Mouse (Mus musculus) ES-Bruce4 (cell line): ENCODE measurements around the gene Farsb. TPM values are rescaled to one million over a fixed set of nuclear protein-coding genes. Genes with fewer than 3 reads are reported as not detected.

ENCODE experiments used
- H3K27ac ChIP-seq: 2 replicates; pipeline ENCODE4 v1.5.1; 2012; ENCODE audit warnings: low read length, inconsistent platforms; ENCODE audit not compliant: insufficient read depth
- H3K27me3 ChIP-seq: 2 replicates; pipeline ENCODE4 v1.6.1; 2012; ENCODE audit warnings: mild to moderate bottlenecking, low read length, inconsistent platforms; ENCODE audit not compliant: control insufficient read depth, poor library complexity, insufficient read depth, severe bottlenecking
- H3K36me3 ChIP-seq: 2 replicates; pipeline ENCODE4 v1.6.1; 2012; ENCODE audit warnings: inconsistent platforms, mild to moderate bottlenecking, low read length, moderate library complexity; ENCODE audit not compliant: control insufficient read depth, poor library complexity, insufficient read depth, severe bottlenecking
- H3K4me1 ChIP-seq: one replicate; pipeline ENCODE4 v1.8.1; 2011; ENCODE audit warnings: low read length; ENCODE audit not compliant: control insufficient read depth, insufficient read depth
- H3K4me3 ChIP-seq: 2 replicates; pipeline ENCODE4 v1.5.1; 2011; ENCODE audit warnings: low read depth, mild to moderate bottlenecking, low read length
- H3K9ac ChIP-seq: 2 replicates; pipeline ENCODE4 v1.6.1; 2012; ENCODE audit warnings: low read depth, mild to moderate bottlenecking, inconsistent platforms; ENCODE audit not compliant: poor library complexity, severe bottlenecking
- H3K9me3 ChIP-seq: replicated peaks from 2 replicates; pipeline ENCODE4 v1.6.1; 2012; ENCODE audit warnings: mild to moderate bottlenecking, low read length, inconsistent platforms; ENCODE audit not compliant: control insufficient read depth, poor library complexity, insufficient read depth, severe bottlenecking
- CTCF ChIP-seq: IDR thresholded peaks from one replicate; pipeline ENCODE4 v1.8.1; 2011; ENCODE audit warnings: low read depth, low read length
- EP300 ChIP-seq: IDR thresholded peaks from 2 replicates; pipeline ENCODE4 v1.6.1; 2011; ENCODE audit warnings: low read depth, low read length; ENCODE audit not compliant: insufficient read depth
- POLR2A ChIP-seq: IDR thresholded peaks from one replicate; pipeline ENCODE4 v1.8.1; 2011; ENCODE audit warnings: low read length; ENCODE audit not compliant: insufficient read depth
- polyA plus RNA-seq: library from polyadenylated mRNA; stranded (reverse); fragments of >200 nt; gene quantifications from 2 replicates; pipeline ENCODE4 v1.2.4, GENCODE M21; 2011; ENCODE audit warnings: low read depth; ENCODE audit not compliant: missing spikeins, insufficient read depth, insufficient read length

The Farsb gene
- polyA plus RNA-seq, 1 experiment, result 179 TPM

DNA sequence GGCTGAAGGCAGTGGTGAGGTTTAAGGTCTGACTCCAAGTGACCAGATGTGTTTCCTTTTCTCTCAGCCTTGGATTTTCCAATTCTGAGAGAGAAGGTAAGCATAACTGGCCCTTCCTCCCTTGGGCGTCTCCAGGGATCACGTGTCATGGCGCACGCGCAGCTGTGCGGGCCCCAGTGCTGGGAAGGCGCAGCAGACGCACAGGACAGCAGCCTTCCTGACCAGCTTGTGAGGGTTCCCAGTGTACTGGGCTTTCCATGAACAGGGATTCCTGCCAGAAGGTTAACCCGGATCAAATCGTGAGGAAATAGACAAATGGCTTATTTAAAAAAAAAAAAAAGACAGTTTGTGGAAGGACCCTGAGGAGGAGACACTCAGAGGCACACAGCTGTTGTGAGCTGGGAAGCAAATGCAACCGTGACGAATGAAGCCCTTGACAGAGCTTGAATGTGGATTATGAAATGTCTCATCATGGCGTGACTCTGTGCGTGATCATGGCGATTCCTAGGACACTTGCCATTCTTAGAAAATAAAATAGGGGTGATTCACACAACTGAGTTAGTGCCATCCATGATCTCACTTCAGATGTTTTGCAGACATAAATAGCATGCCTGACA is 43.6 kb upstream of the Farsb start:
- TF ChIP-seq EP300, result no peak
- TF ChIP-seq CTCF, result no peak
- no peak for TF ChIP-seq POLR2A
- H3K9ac ChIP-seq, result no peak overlapping the region
- H3K4me1 ChIP-seq, result no peaks in the 10 kb centered on the region
- no peaks in the 10 kb centered on the region for H3K9me3 ChIP-seq
- no peak overlapping the region for H3K4me3 ChIP-seq
- no peaks in the 10 kb centered on the region for H3K27me3 ChIP-seq
- H3K27ac ChIP-seq, result no peak overlapping the region
- no peaks in the 10 kb centered on the region for H3K36me3 ChIP-seq

DNA sequence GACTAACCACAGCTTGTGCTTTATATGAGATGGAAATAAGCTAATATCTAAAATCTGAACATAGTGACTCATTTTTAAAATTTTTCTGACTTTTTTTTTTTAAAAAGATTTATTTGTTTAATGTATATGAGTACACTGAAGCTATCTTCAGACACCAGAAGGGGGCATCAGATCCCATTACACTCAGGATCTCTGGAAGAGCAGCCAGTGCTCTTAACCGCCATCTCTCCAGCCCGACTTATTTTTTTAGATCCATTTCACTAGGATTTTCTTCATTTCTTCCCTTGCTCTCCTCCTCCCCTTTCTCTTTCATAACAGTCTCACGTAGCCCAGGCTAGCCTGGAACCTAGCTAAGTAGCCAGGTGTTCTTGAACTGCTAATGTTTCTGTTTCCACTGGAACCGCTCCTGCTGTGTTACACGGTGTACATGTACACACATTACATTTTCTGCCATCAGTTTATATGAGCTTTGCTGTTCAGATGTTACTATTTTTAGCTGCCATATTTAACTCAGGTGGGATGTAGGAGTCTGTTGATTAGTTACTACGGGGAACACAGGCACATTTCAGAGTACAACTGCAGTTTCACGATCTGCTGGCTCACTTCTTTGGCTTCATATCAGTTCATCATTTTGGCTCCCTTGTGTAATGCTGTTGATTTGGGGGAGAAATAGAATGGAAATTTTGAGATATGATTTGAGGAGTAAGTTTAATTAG is 42.0 kb upstream of the Farsb start:
- H3K27ac ChIP-seq, result no peak overlapping the region
- H3K27me3 ChIP-seq, result no peaks in the 10 kb centered on the region
- H3K9ac ChIP-seq, result no peak overlapping the region
- H3K4me1 ChIP-seq, result no peaks in the 10 kb centered on the region
- no peaks in the 10 kb centered on the region for H3K9me3 ChIP-seq
- H3K4me3 ChIP-seq, result no peak overlapping the region
- TF ChIP-seq EP300, result no peak
- TF ChIP-seq POLR2A, result no peak
- TF ChIP-seq CTCF, result no peak
- H3K36me3 ChIP-seq, result no peaks in the 10 kb centered on the region

DNA sequence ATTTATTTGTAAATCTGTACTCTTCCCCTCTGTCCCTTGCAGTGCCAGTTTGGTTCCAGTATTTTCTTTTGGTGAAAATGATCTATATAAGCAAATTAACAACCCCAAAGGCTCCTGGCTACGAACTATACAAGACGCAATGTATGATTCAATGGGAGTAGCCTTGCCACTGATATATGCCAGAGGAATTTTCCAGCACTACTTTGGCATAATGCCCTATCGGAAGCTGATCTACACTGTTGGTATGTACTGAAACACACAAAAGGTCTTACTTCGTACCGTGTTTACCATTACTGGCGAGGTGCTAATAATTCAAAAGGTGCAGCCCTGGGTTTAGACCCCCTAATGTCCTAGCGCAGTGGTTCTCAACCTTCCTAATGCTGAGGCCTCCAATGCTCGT is 40.3 kb upstream of the Farsb start:
- Histone ChIP-seq H3K9ac (no peak overlapping the region), H3K4me3 (no peak overlapping the region), H3K9me3 (no peaks in the 10 kb centered on the region), H3K27ac (no peak overlapping the region), H3K4me1 (no peaks in the 10 kb centered on the region), H3K36me3 (no peaks in the 10 kb centered on the region), H3K27me3 (no peaks in the 10 kb centered on the region)
- TF ChIP-seq EP300 (no peak), POLR2A (no peak), CTCF (no peak)

DNA sequence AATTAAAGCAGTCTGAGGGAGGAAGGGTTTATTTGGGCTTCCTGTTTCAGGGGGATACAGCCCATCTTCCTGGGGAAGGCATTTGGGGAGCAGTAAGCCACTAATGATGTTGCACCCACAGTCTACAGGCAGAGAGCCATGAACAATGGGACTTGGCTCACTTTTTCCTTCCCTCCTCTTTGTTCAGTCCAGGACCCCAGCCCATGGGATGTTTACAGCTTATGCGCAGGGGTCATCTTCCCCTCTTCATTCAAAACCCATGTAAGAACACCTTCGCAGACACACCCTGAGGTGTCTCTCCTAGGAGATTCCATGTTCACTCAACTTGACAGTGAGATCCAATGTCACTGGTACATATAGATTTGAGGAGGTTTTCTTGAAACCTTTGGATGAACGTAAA is 39.7 kb upstream of the Farsb start:
- no peak overlapping the region for H3K4me3 ChIP-seq
- no peaks in the 10 kb centered on the region for H3K9me3 ChIP-seq
- no peaks in the 10 kb centered on the region for H3K4me1 ChIP-seq
- no peaks in the 10 kb centered on the region for H3K27me3 ChIP-seq
- TF ChIP-seq EP300 (no peak), CTCF (no peak), POLR2A (no peak)
- H3K9ac ChIP-seq, result no peak overlapping the region
- no peaks in the 10 kb centered on the region for H3K36me3 ChIP-seq
- no peak overlapping the region for H3K27ac ChIP-seq

DNA sequence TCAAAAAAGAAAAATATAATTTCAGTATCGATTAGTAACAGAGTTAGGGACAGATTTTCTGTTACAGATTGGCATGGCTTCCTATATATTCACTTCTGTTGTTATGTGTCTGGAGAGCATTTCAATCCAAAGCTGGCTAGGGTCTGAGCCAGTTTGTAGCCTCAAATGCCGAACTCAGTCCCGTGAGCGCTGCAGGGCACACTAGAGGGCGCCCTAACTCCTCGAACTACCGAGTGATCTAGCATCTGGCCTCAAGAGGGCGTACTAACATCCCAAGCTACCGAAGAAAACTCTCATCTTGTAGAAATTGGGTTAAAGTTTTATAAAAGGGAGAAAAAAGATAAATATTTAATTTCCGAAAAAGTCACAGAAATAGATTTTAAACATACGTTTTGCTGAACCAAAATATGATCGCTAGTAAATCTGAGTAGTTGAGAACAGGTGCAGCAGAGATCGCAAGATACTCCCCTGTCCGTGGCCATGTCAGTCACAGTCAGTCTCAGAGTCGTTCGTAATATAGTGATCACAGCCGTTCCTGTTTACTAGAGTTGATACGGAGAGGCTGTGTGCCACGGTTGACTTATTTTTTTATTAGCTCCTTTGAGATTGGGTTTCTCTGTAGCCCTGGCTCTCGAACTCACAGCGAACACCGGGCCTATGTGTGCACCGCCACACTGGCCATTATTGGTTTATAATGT is 36.6 kb upstream of the Farsb start:
- H3K27ac ChIP-seq, result no peak overlapping the region
- no peaks in the 10 kb centered on the region for H3K9me3 ChIP-seq
- no peak overlapping the region for H3K9ac ChIP-seq
- no peaks in the 10 kb centered on the region for H3K36me3 ChIP-seq
- no peaks in the 10 kb centered on the region for H3K27me3 ChIP-seq
- H3K4me1 ChIP-seq, result no peaks in the 10 kb centered on the region
- TF ChIP-seq EP300, result no peak
- TF ChIP-seq POLR2A, result no peak
- TF ChIP-seq CTCF, result peak; percentile 100
- no peak overlapping the region for H3K4me3 ChIP-seq

DNA sequence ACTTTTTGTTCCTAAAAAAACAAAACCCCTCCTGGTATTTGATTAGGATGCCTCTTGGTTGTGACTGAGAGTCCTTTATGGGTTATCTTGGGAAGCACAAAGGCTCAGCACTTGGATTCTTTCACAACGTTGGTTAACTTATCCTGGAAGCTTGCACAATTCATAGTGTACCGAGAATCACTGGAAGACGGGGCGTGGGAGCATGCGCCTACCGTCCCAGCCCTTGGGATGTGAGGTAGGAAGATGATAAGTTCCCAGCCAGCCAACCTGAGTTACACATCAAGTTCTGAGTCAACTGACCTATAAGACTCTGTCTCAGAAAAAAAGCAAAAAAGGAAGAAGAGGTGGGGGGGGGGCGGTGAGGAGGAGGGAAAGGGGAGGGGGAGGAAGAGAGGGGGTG is 30.2 kb upstream of the Farsb start:
- Histone ChIP-seq H3K4me1 (no peaks in the 10 kb centered on the region), H3K27me3 (no peaks in the 10 kb centered on the region), H3K36me3 (no peaks in the 10 kb centered on the region), H3K9ac (no peak overlapping the region), H3K9me3 (no peaks in the 10 kb centered on the region), H3K4me3 (no peak overlapping the region), H3K27ac (no peak overlapping the region)
- TF ChIP-seq CTCF, result no peak
- no peak for TF ChIP-seq EP300
- no peak for TF ChIP-seq POLR2A
